Mouse (Mus musculus): ENCODE measurements around the gene Cdk8.

GRCm38 (mm10) chr5:146250369-146251075 lies 19.5 kb downstream of the Cdk8 start:
- TF ChIP-seq POLR2A (IDR thresholded peaks at IDR 0.05; ENCODE audit: insufficient read length, low read depth) (no peak), CEBPB (IDR thresholded peaks at IDR 0.05; ENCODE audit: insufficient read depth, poor library complexity, severe bottlenecking) (no peak), MAX (IDR thresholded peaks at IDR 0.05; ENCODE audit: low read depth) (no peak), E2F4 (IDR thresholded peaks at IDR 0.05; ENCODE audit: insufficient read depth) (no peak), MYOD1 (IDR thresholded peaks at IDR 0.05; ENCODE audit: control insufficient read depth in 1 of 3, insufficient read length in 2 of 3, low read depth in 2 of 3) (no peak), USF1 (IDR thresholded peaks at IDR 0.05; ENCODE audit: low read depth) (no peak), POLR2AphosphoS2 (IDR thresholded peaks at IDR 0.05; ENCODE audit: insufficient read length, low read depth) (no peak), MYOG (IDR thresholded peaks at IDR 0.05; ENCODE audit: control insufficient read depth in 1 of 3, insufficient read depth in 1 of 3, insufficient read length in 2 of 3, low read depth in 2 of 3) (no peak), REST (IDR thresholded peaks at IDR 0.05; ENCODE audit: insufficient read depth, insufficient read length) (no peak), TCF12 (IDR thresholded peaks at IDR 0.05; ENCODE audit: insufficient read depth, poor library complexity, severe bottlenecking) (no peak), SRF (IDR thresholded peaks at IDR 0.05; ENCODE audit: control insufficient read depth, insufficient read length, low read depth) (no peak)
